ENCODE assay signal across 23 mouse cellular contexts in genomic region chr5:76574251-76574650, GRCm38 (mm10). TPM values are rescaled to one million over a fixed set of nuclear protein-coding genes. Genes with fewer than 3 reads are reported as not detected.
DNase-seq lines count a peak whose midpoint lies in the region; ATAC-seq and TF ChIP-seq lines count a peak whose summit lies in the region.
"Had no signal": no experiment of that assay in that cellular context is flagged by ENCODE, and none has a peak within 500 bp of the region (broad histone marks: within the 10 kb centered on the region; RNA-seq: fewer than 3 reads in every experiment).

No protein-coding gene starts in this region.

- H3K27me3 ChIP-seq in E14TG2a.4 (ENCODE audit: insufficient read depth, low read length) = no peaks in the 10 kb centered on the region
- no peaks in the 10 kb centered on the region for H3K27me3 ChIP-seq in forebrain, embryonic 13.5 days
- H3K27me3 ChIP-seq: limb, embryonic 15.5 days; neural tube, embryonic 13.5 days; stomach, embryonic 15.5 days had no signal

- H3K9me3 ChIP-seq in E14TG2a.4 (ENCODE audit: low read length) = peaks cover 17% of the 10 kb centered on the region
- no peaks in the 10 kb centered on the region for H3K9me3 ChIP-seq in forebrain, embryonic 13.5 days (replicated peaks)
- H3K9me3 ChIP-seq: limb, embryonic 15.5 days; stomach, embryonic 15.5 days had no signal

- H3K4me2 ChIP-seq in forebrain, embryonic 13.5 days = no peak overlapping the region
- H3K4me2 ChIP-seq: hindbrain, embryonic 14.5 days; limb, embryonic 15.5 days; neural tube, embryonic 13.5 days; stomach, embryonic 15.5 days had no signal

- ATAC-seq in forebrain, embryonic 13.5 days = no peak
- ATAC-seq: midbrain, embryonic 16.5 days had no signal

- no peak overlapping the region for H3K9ac ChIP-seq in forebrain, embryonic 13.5 days
- H3K9ac ChIP-seq: hindbrain, embryonic 14.5 days; limb, embryonic 15.5 days; neural tube, embryonic 13.5 days; stomach, embryonic 15.5 days had no signal

- no peak for DNase-seq in layer of hippocampus, adult 2 months (ENCODE audit: low spot score in 2 of 2)
- DNase-seq in layer of hippocampus, postnatal 25 days (ENCODE audit: extremely low spot score in 1 of 2, low spot score in 1 of 2) = no peak
- DNase-seq in 3134 (ENCODE audit: extremely low read depth, insufficient read length, low spot score) (peak; percentile 7), R1 (ENCODE audit: low read depth, low spot score) (peak; percentile 51)
- DNase-seq in embryo, embryonic 9.5 days (ENCODE audit: extremely low spot score) = no peak
- DNase-seq: adrenal gland, postnatal 36 days; cerebellum, adult 9-10 months; heart, postnatal 4 days; kidney, adult 2 months; left cerebral cortex, postnatal 4 days; right cerebral cortex, adult 18-20 months; right cerebral cortex, postnatal 4 days; thymus, postnatal 14 days had no signal

- H3K27ac ChIP-seq in layer of hippocampus, adult 2 months = no peak overlapping the region
- H3K27ac ChIP-seq in forebrain, embryonic 13.5 days = no peak overlapping the region
- H3K27ac ChIP-seq: hindbrain, embryonic 14.5 days; kidney, postnatal 0 days; limb, embryonic 15.5 days; midbrain, embryonic 10.5 days; neural tube, embryonic 13.5 days; stomach, embryonic 15.5 days had no signal

- WGBS in forebrain, embryonic 13.5 days = 74% methylated on average over 7 of the region's 7 CpGs

- H3K4me3 ChIP-seq in layer of hippocampus, adult 2 months = no peak overlapping the region
- H3K4me3 ChIP-seq in E14TG2a.4 (replicated peaks; ENCODE audit: low read length) = no peak overlapping the region
- H3K4me3 ChIP-seq in forebrain, embryonic 13.5 days = no peak overlapping the region
- H3K4me3 ChIP-seq: limb, embryonic 15.5 days; midbrain, embryonic 10.5 days; myocyte; neural tube, embryonic 13.5 days; stomach, embryonic 15.5 days had no signal

- peak; percentile 18 for TF ChIP-seq CTCF in layer of hippocampus, adult 2 months (conservative IDR thresholded peaks at IDR 0.05)
- TF ChIP-seq CTCF in E14TG2a.4 (conservative IDR thresholded peaks at IDR 0.05; ENCODE audit: low read length) = peak; percentile 8; the same call in 1 of the 2 replicates

- H3K4me1 ChIP-seq in E14TG2a.4 (replicated peaks; ENCODE audit: low read depth, low read length) = no peaks in the 10 kb centered on the region
- no peaks in the 10 kb centered on the region for H3K4me1 ChIP-seq in forebrain, embryonic 13.5 days
- H3K4me1 ChIP-seq: limb, embryonic 15.5 days; midbrain, embryonic 10.5 days; neural tube, embryonic 13.5 days; stomach, embryonic 15.5 days had no signal

- peaks cover 17% of the 10 kb centered on the region for H3K36me3 ChIP-seq in E14TG2a.4 (ENCODE audit: insufficient read depth, low read length)
- peaks cover 24% of the 10 kb centered on the region for H3K36me3 ChIP-seq in forebrain, embryonic 13.5 days (ENCODE audit: poor library complexity, severe bottlenecking)

RNA-seq across cellular contexts. Expression of gene Cep135, which starts 14.2 kb away (rescaled TPM):
- total RNA-seq in layer of hippocampus, adult 2 months (2021) = 1 to 10 TPM; 6.9 to 7.6 TPM
- 1 to 10 TPM; 5.3 to 7.6 TPM for total RNA-seq in layer of hippocampus, postnatal 25 days (2021)
- polyA plus RNA-seq in forebrain, embryonic 13.5 days (2015; fragmentation: Nextera tagmentation; extraction: Ambion mirVana) = 7.2 and 8.0 TPM in 2 replicates

RNA-seq across cellular contexts. Expression of gene Exoc1, which starts 45.1 kb away (rescaled TPM):
- 10 to 100 TPM; 60.1 to 61.7 TPM for total RNA-seq in layer of hippocampus, adult 2 months (2021)
- total RNA-seq in layer of hippocampus, postnatal 25 days (2021) = 10 to 100 TPM; 48.4 to 60.1 TPM
- 52.0 and 58.3 TPM in 2 replicates for polyA plus RNA-seq in forebrain, embryonic 13.5 days (2015; fragmentation: Nextera tagmentation; extraction: Ambion mirVana)

Comparison
In these comparisons a context has a peak if more than half of its experiments do, and no peak if none do; other contexts are left out.
1. DNase-seq: peak in 3134 (single experiment) and R1 (single experiment); none in layer of hippocampus, adult 2 months (0 of 2), layer of hippocampus, postnatal 25 days (0 of 2) and embryo, embryonic 9.5 days (single experiment).